Mouse (Mus musculus) intestine, embryonic 15.5 days (tissue): ENCODE measurements around the gene 1700025G04Rik. TPM values are rescaled to one million over a fixed set of nuclear protein-coding genes. Genes with fewer than 3 reads are reported as not detected.

Source experiments
- ATAC-seq: fragments of 200-750 bp; cut with Nextera tagmentation; 2 replicates; pipeline ENCODE4 v1.8.0; 2017; ENCODE audit warnings: moderate TSS enrichment, moderate library complexity
- H3K27ac ChIP-seq: fragments of 300-500 bp; sonication (generic); 2 replicates; pipeline ENCODE4 v1.5.1; 2015; ENCODE audit warnings: mild to moderate bottlenecking, inconsistent platforms
- H3K27me3 ChIP-seq: fragments of 300-500 bp; sonication (generic); replicated peaks from 2 replicates; pipeline ENCODE4 v1.6.1; 2015; ENCODE audit warnings: inconsistent platforms
- H3K36me3 ChIP-seq: fragments of 300-500 bp; sonication (generic); 2 replicates; pipeline ENCODE4 v1.6.1; 2015; ENCODE audit warnings: inconsistent platforms
- H3K4me1 ChIP-seq: fragments of 300-500 bp; sonication (generic); replicated peaks from 2 replicates; pipeline ENCODE4 v1.6.1; 2015; ENCODE audit warnings: inconsistent platforms
- H3K4me2 ChIP-seq: fragments of 300-500 bp; sonication (generic); replicated peaks from 2 replicates; pipeline ENCODE4 v1.6.1; 2015; ENCODE audit warnings: mild to moderate bottlenecking, inconsistent platforms
- H3K4me3 ChIP-seq: fragments of 300-500 bp; sonication (generic); replicated peaks from 2 replicates; pipeline ENCODE4 v1.5.1; 2015; ENCODE audit warnings: inconsistent platforms
- H3K9ac ChIP-seq: fragments of 300-500 bp; sonication (generic); 2 replicates; pipeline ENCODE4 v1.6.1; 2015; ENCODE audit warnings: inconsistent platforms
- H3K9me3 ChIP-seq: fragments of 300-500 bp; sonication (generic); 2 replicates; pipeline ENCODE4 v1.6.1; 2016; ENCODE audit warnings: inconsistent platforms
- WGBS: fragments of 180-500 bp; shearing (Covaris S2); methylation state at CpG from one replicate; pipeline ENCODE4 v1.1.7; 2015; 5-methylcytosine and 5-hydroxymethylcytosine counted together
- polyA plus RNA-seq: library from polyadenylated mRNA; unstranded; fragments of >200 nt; fragmentation: Nextera tagmentation; extraction: Ambion mirVana; gene quantifications from 2 replicates; pipeline ENCODE4 v1.2.1, GENCODE M21; 2015

Gene 1700025G04Rik
- polyA plus RNA-seq, 1 experiment from 2014 or later = 31.1 TPM

DNA sequence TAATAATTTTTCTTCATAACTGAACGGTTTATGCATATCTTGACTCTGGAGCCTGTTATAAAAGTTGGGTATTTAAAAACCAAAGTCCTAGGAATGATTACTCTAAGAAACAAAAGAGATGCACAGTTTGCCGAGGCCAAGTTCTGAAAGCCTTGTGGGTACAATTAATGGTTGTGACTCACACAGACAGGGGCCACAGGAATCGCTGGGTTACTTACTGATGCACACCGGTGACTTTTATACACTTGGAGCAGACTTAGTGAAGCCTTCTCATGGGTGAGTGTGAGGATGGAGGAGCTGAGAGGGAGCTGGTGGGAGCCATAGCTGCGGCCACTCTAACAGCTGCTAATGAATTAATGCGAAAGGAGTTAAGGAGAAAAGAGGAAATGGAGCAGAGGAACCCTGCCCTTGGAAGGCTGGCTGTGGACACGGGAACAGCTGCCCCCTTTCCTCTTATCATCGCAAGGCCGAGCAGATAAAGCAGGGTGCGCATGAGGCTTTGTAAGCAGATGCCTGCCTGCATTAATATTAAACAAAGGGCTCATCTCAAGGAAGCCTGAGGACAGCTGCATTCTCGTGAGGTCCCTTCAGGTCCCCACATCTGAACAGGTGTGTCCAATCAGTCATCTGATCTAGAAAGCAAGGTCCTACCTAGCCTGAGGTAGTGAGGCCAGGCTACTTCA, 146.8 kb downstream of the 1700025G04Rik start:
- H3K27me3 ChIP-seq = no peaks in the 10 kb centered on the region
- H3K36me3 ChIP-seq = no peaks in the 10 kb centered on the region
- 47% methylated on average over 11 of the region's 11 CpGs for whole genome bisulfite sequencing
- ATAC-seq = peak; percentile 43; the same call in 1 of the 2 replicates
- peaks cover 19% of the 10 kb centered on the region; the same call in 1 of the 2 replicates for H3K4me1 ChIP-seq
- no peak overlapping the region for H3K27ac ChIP-seq
- H3K4me3 ChIP-seq = no peak overlapping the region
- H3K9ac ChIP-seq = no peak overlapping the region
- no peak overlapping the region for H3K4me2 ChIP-seq
- no peaks in the 10 kb centered on the region for H3K9me3 ChIP-seq

DNA sequence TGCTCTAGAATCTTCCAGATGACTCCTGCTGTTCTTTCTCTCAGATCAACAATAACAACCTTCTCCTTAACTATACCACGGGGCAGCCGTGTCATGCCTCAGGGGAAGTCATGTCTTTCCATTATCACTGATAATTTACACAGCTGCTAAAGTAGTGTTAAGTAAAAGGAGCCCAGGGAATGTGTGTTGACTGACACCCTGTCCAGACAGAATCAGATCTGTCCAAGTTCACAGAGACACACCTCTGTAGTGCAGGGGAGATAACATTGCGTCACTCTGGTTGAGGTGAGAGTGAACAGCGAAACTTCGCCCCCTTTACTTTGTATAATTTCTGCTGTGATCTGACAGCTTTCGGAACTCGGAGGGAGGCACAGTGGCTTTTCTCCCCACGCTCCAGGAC, 149.9 kb downstream of the 1700025G04Rik start:
- Histone ChIP-seq H3K9ac (no peak overlapping the region), H3K4me1 (peaks cover 12% of the 10 kb centered on the region; the same call in 1 of the 2 replicates), H3K36me3 (no peaks in the 10 kb centered on the region), H3K4me3 (no peak overlapping the region), H3K9me3 (no peaks in the 10 kb centered on the region), H3K27me3 (no peaks in the 10 kb centered on the region), H3K27ac (no peak overlapping the region), H3K4me2 (no peak overlapping the region)
- 41% methylated on average over 8 of the region's 8 CpGs for WGBS
- ATAC-seq = peak; percentile 58; the same call in 1 of the 2 replicates

DNA sequence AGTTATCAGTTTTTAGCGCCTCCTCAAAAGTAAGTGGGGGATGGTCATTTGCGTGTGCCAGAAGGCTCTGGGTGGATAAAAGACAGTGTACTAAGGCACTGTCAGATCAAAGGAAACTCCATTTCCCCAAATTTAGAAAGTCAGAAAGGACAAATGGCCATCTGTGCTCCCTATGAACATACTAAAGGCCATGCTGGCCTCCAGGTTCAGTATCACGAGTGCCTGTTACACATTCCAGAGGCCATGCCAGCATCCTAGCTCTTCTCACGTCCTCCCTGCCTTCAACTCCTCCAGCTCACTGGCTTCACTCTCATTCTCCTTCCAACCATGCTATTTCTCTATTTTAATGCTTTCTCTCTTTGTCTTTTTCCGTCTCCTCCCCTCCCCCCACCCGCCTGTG, 150.4 kb downstream of the 1700025G04Rik start:
- Histone ChIP-seq H3K4me3 (no peak overlapping the region), H3K36me3 (no peaks in the 10 kb centered on the region), H3K27ac (no peak overlapping the region), H3K4me2 (no peak overlapping the region), H3K4me1 (peaks cover 11% of the 10 kb centered on the region; the same call in 1 of the 2 replicates), H3K9ac (no peak overlapping the region), H3K27me3 (no peaks in the 10 kb centered on the region), H3K9me3 (no peaks in the 10 kb centered on the region)
- WGBS = 66% methylated on average over 6 of the region's 6 CpGs
- ATAC-seq = no peak

DNA sequence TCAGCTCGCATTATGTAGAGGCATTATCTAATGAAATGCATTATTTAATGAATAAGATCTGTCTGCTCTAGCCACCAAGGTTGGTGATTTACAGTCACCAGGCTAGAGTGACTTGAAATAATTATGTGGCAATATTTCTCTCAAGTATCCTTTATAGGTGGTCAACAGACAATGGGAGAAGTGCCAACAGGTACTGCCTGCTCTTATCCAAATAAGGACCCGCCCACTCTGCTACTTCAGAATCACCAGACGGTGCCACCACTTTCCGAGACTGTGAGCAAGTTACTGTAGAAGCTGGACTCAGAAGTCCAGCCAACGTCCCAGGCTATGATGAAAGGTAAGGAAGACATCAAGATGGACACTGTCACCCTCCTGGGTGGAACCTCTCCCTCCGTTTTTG, 156.3 kb downstream of the 1700025G04Rik start:
- Histone ChIP-seq H3K4me3 (no peak overlapping the region), H3K27ac (no peak overlapping the region), H3K4me2 (no peak overlapping the region), H3K36me3 (no peaks in the 10 kb centered on the region), H3K27me3 (no peaks in the 10 kb centered on the region), H3K4me1 (no peaks in the 10 kb centered on the region), H3K9ac (no peak overlapping the region), H3K9me3 (no peaks in the 10 kb centered on the region)
- no peak for ATAC-seq
- 85% methylated on average over 6 of the region's 6 CpGs for WGBS

DNA sequence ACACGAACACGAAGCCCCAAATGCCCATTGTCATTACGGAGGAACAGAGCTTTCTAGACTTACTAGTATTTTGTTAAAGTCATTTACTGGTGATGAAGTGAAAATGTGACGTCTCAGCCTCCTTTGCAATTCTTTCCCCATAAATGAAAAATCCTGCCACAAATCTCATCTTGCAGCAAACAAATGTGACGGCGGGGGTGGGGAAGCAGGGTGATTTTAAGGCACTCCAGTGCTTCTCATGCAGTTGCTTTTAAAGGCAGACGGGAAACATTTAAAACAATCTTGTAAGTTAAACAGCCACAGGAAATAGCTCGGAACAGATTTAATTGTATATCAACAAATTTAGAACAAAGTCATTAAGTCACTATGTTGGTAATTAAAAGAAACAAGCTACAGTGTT, 163.1 kb downstream of the 1700025G04Rik start:
- H3K27ac ChIP-seq = no peak overlapping the region
- H3K9ac ChIP-seq = no peak overlapping the region
- H3K4me1 ChIP-seq = peaks cover 5% of the 10 kb centered on the region; the same call in 1 of the 2 replicates
- H3K36me3 ChIP-seq = no peaks in the 10 kb centered on the region
- no peak overlapping the region for H3K4me2 ChIP-seq
- H3K27me3 ChIP-seq = no peaks in the 10 kb centered on the region
- no peaks in the 10 kb centered on the region for H3K9me3 ChIP-seq
- ATAC-seq = no peak
- no peak overlapping the region for H3K4me3 ChIP-seq
- 46% methylated on average over 8 of the region's 8 CpGs for WGBS

DNA sequence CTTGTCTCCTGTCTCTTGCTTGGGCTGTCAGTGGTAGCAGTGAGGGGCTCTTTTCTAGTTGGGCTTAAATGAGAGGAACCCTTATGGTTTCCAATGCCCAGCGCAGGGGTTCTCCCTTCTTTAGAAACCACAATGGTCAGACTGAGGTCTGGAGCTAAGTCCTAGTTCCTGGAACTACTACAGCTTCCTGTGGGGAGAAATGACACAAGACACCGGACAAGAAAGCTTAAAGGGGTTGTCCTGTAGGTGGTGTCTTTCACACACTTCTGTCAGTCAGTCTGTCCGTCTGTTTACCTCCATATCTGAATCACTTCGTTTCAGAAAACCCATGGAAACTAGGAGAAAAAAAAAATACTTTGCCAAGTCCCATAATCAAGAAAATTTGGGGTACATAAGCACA, 163.8 kb downstream of the 1700025G04Rik start:
- Histone ChIP-seq H3K27ac (no peak overlapping the region), H3K9ac (no peak overlapping the region), H3K9me3 (no peaks in the 10 kb centered on the region), H3K4me2 (no peak overlapping the region), H3K4me3 (no peak overlapping the region), H3K27me3 (no peaks in the 10 kb centered on the region), H3K36me3 (no peaks in the 10 kb centered on the region), H3K4me1 (peaks cover 5% of the 10 kb centered on the region; the same call in 1 of the 2 replicates)
- 64% methylated on average over 4 of the region's 4 CpGs for WGBS
- no peak for ATAC-seq

DNA sequence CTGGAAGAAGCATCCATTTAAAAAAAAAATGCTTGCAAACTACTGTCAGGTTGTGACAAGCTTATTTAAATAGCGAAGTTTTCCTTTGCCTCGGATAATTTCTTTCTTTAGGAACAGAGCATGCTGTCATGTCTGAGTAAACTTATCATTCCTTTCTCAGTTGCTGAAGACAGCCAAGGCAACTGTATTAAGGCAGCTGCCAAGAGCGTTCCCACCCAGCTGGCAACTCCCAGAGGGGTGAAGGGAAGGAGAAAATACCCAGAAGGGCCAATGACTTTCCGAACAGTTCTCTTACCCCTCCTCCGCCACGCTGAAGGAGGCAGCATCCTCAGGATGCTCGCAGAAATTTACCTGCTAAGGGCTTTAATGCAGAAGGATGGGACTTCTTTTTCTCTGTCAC, 164.2 kb downstream of the 1700025G04Rik start:
- Histone ChIP-seq H3K9me3 (no peaks in the 10 kb centered on the region), H3K27ac (no peak overlapping the region), H3K27me3 (no peaks in the 10 kb centered on the region), H3K36me3 (no peaks in the 10 kb centered on the region), H3K4me3 (no peak overlapping the region), H3K4me1 (peaks cover 5% of the 10 kb centered on the region; the same call in 1 of the 2 replicates), H3K4me2 (no peak overlapping the region), H3K9ac (no peak overlapping the region)
- 67% methylated on average over 7 of the region's 7 CpGs for WGBS
- no peak for ATAC-seq

DNA sequence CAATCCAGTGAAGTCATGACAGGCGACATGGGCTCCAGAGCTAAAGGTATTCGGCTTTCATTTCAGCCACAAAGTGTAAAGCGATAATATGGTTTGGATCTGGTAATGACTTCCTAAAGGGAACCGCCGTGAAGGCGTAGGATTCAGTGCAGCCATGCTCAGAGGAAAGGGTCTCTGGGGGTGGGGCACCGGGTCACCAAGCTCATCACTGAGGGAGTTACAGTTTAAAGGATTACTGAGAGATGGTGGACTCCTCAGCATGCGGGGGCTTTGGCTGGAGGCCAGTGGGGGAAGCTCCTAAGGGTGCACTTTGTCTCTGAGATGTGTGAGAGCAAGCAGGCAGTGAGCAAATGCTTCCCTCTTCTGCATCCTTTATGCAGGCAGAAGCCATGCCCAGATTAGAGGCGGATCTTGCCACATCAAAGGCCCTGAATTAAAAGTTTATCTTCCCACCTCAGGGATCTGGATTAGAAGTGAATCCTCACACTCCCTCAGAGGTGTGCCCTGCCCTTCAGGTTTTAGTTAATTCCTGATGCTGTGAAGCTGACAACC, 171.0 kb downstream of the 1700025G04Rik start:
- no peak overlapping the region for H3K9ac ChIP-seq
- H3K4me2 ChIP-seq = no peak overlapping the region
- H3K27me3 ChIP-seq = no peaks in the 10 kb centered on the region
- H3K4me1 ChIP-seq = no peaks in the 10 kb centered on the region
- H3K27ac ChIP-seq = no peak overlapping the region
- ATAC-seq = no peak
- no peak overlapping the region for H3K4me3 ChIP-seq
- WGBS = 74% methylated on average over 9 of the region's 9 CpGs
- no peaks in the 10 kb centered on the region for H3K9me3 ChIP-seq
- H3K36me3 ChIP-seq = no peaks in the 10 kb centered on the region

DNA sequence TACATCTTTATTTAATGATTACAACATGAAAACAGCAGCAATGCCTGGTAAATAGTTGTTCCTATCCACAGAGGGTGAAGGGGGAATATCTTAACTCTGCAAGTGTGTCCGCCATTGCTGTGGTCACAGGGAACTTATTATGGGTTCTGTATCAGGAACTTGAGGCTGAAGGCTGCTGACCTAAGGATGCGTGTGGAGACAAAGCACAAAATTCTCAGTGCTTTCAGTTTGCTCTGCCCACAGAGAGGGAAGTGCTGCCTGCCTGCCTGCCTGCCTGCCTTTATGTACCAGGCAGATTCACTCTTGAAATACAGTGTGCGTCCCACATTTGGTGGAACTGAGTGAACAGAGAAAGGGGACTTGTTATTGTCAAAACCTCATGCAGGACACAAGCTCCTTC, 172.2 kb downstream of the 1700025G04Rik start:
- H3K4me2 ChIP-seq = no peak overlapping the region
- ATAC-seq = no peak
- WGBS = 83% methylated on average over 3 of the region's 3 CpGs

DNA sequence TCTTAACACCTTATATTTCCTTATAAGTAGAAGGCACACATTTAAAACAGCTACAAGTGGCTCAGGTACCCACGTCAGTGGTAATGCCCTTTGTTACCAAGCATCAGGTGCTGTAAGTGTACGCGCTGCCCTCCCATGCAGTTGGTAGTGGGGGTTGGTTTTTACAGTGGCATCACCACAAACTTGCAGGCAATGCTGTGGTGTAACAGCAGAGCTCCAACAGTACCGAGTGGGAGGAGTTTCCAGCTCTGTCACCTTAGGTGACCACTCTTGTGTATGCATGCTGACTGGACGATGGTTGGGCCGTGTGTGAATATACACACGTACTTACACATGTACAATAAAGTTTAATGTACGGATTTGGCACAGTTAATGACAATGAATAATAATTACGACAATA, 175.4 kb downstream of the 1700025G04Rik start:
- Histone ChIP-seq H3K27me3 (no peaks in the 10 kb centered on the region), H3K9me3 (no peaks in the 10 kb centered on the region), H3K27ac (no peak overlapping the region), H3K4me3 (no peak overlapping the region), H3K36me3 (no peaks in the 10 kb centered on the region; the same call in 1 of the 2 replicates), H3K9ac (no peak overlapping the region), H3K4me2 (no peak overlapping the region), H3K4me1 (no peaks in the 10 kb centered on the region)
- ATAC-seq = no peak
- 96% methylated on average over 9 of the region's 9 CpGs for WGBS

More for the DNA sequence above, 172.2 kb downstream of the 1700025G04Rik start:
- H3K27ac ChIP-seq = no peak overlapping the region
- H3K9ac ChIP-seq = no peak overlapping the region
- no peaks in the 10 kb centered on the region for H3K36me3 ChIP-seq
- H3K27me3 ChIP-seq = no peaks in the 10 kb centered on the region
- no peak overlapping the region for H3K4me3 ChIP-seq
- no peaks in the 10 kb centered on the region for H3K4me1 ChIP-seq
- no peaks in the 10 kb centered on the region for H3K9me3 ChIP-seq

DNA sequence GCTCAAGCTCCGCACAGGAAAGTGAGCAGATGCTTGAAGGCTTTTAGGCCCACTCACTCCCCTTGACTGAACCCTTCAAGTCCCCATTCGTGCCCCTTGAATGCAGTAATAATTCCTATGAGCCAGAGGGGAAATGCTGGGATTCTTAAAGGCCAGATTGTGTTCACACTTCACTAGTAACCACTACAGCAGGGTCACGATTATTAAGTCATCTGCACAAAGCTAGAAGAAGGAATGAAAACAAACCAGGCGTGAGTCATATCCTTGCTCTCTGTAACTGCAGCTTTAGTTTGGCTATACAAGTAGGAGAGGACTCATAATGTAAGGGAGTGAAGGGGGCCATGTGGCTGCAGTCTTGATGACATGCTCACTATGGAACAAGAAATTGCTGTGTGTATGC, 182.9 kb downstream of the 1700025G04Rik start:
- no peaks in the 10 kb centered on the region for H3K4me1 ChIP-seq
- no peak overlapping the region for H3K4me2 ChIP-seq
- WGBS = 68% methylated on average over 4 of the region's 4 CpGs
- H3K27ac ChIP-seq = no peak overlapping the region
- no peaks in the 10 kb centered on the region; the same call in 1 of the 2 replicates for H3K36me3 ChIP-seq
- no peaks in the 10 kb centered on the region for H3K27me3 ChIP-seq
- ATAC-seq = no peak
- H3K9me3 ChIP-seq = no peaks in the 10 kb centered on the region
- H3K4me3 ChIP-seq = no peak overlapping the region
- H3K9ac ChIP-seq = no peak overlapping the region

DNA sequence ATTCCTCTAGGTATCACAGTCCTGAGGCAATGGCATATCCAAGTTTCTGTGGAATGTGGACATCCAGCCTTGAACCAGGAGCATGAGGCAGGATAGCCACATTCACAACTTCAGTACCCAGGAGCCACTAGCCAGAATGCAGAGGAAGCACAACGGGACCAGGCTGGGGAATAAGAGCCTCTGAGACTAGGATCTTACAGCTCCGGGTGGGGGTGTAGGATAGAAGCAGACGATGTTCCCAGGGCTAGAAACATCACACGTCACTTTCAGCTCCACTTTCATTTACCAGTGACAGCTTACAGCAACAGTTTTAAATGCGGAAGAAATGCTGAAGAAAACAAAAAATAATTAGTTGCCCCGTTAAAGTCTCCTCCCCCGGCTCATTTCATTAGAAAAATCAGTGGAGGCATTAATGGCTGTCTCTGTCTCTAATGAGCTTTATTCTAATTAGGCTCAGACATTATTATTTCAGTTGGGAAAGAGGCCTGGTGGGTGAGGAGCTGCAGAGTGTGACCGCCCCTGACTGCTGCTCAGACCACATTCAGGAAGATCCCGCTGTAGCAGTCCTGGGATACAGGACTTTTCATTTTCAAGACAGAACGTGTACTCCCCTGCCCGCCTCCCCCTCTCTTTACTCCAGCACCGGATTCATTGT, 189.1 kb downstream of the 1700025G04Rik start:
- 79% methylated on average over 12 of the region's 12 CpGs for WGBS
- Histone ChIP-seq H3K4me3 (no peak overlapping the region), H3K9ac (no peak overlapping the region), H3K27me3 (no peaks in the 10 kb centered on the region), H3K4me2 (no peak overlapping the region), H3K9me3 (no peaks in the 10 kb centered on the region), H3K4me1 (no peaks in the 10 kb centered on the region), H3K36me3 (no peaks in the 10 kb centered on the region), H3K27ac (no peak overlapping the region)
- no peak for ATAC-seq
